Mouse (Mus musculus): ENCODE data around the gene Ptgir. TPM values are rescaled to one million over a fixed set of nuclear protein-coding genes. Genes with fewer than 3 reads are reported as not detected.

Ptgir gene
- polyA plus RNA-seq, 1 experiment: 1.7 TPM

GRCm38 (mm10) chr7:16915461-16916340 lies 9.4 kb downstream of the Ptgir start:
- H3K4me3 ChIP-seq (ENCODE audit: low read depth, low read length): no peak overlapping the region
- TF ChIP-seq CTCF (IDR thresholded peaks at IDR 0.05; ENCODE audit: extremely low read depth, insufficient read length, insufficient replicate concordance, low read depth, low read length): no peak
- TF ChIP-seq POLR2A (IDR thresholded peaks at IDR 0.05; ENCODE audit: low read depth, low read length): no peak

GRCm38 (mm10) chr7:16916342-16917265 lies 10.3 kb downstream of the Ptgir start:
- TF ChIP-seq CTCF (IDR thresholded peaks at IDR 0.05; ENCODE audit: extremely low read depth, insufficient read length, insufficient replicate concordance, low read depth, low read length): no peak
- no peak for TF ChIP-seq POLR2A (IDR thresholded peaks at IDR 0.05; ENCODE audit: low read depth, low read length)
- 74% methylated on average over 30 of the region's 30 CpGs for WGBS
- Histone ChIP-seq H3K4me3 (ENCODE audit: low read depth, low read length) (no peak overlapping the region), H3K36me3 (ENCODE audit: control insufficient read depth, insufficient read depth, low read length) (peaks cover 51% of the 10 kb centered on the region), H3K27ac (ENCODE audit: insufficient read depth, low read depth, low read length) (no peak overlapping the region), H3K4me1 (ENCODE audit: control insufficient read depth, insufficient read depth, insufficient read length, low read length) (peaks cover 13% of the 10 kb centered on the region), H3K27me3 (ENCODE audit: control insufficient read depth, insufficient read depth, low read length) (no peaks in the 10 kb centered on the region)

More at GRCm38 (mm10) chr7:16915461-16916340, 9.4 kb downstream of the Ptgir start:
- Histone ChIP-seq H3K27me3 (ENCODE audit: control insufficient read depth, insufficient read depth, low read length) (no peaks in the 10 kb centered on the region), H3K27ac (ENCODE audit: insufficient read depth, low read depth, low read length) (no peak overlapping the region), H3K36me3 (ENCODE audit: control insufficient read depth, insufficient read depth, low read length) (peaks cover 51% of the 10 kb centered on the region), H3K4me1 (ENCODE audit: control insufficient read depth, insufficient read depth, insufficient read length, low read length) (peaks cover 4% of the 10 kb centered on the region)
- 92% methylated on average over 32 of the region's 32 CpGs for WGBS

- no peak for TF ChIP-seq POLR2A (IDR thresholded peaks at IDR 0.05; ENCODE audit: low read depth, low read length)
- no peak for TF ChIP-seq CTCF (IDR thresholded peaks at IDR 0.05; ENCODE audit: extremely low read depth, insufficient read length, insufficient replicate concordance, low read depth, low read length)
- Histone ChIP-seq H3K4me3 (ENCODE audit: low read depth, low read length) (no peak overlapping the region), H3K27ac (ENCODE audit: insufficient read depth, low read depth, low read length) (no peak overlapping the region), H3K36me3 (ENCODE audit: control insufficient read depth, insufficient read depth, low read length) (peaks cover 51% of the 10 kb centered on the region), H3K4me1 (ENCODE audit: control insufficient read depth, insufficient read depth, insufficient read length, low read length) (peaks cover 14% of the 10 kb centered on the region), H3K27me3 (ENCODE audit: control insufficient read depth, insufficient read depth, low read length) (no peaks in the 10 kb centered on the region)
- WGBS: 85% methylated on average over 11 of the region's 11 CpGs
These were observed 11.2 kb downstream of the Ptgir start for GRCm38 (mm10) chr7:16917447-16917846.

- 87% methylated on average over 9 of the region's 9 CpGs for WGBS
- H3K4me1 ChIP-seq (ENCODE audit: control insufficient read depth, insufficient read depth, insufficient read length, low read length): peaks cover 16% of the 10 kb centered on the region
- H3K4me3 ChIP-seq (ENCODE audit: low read depth, low read length): no peak overlapping the region
- H3K36me3 ChIP-seq (ENCODE audit: control insufficient read depth, insufficient read depth, low read length): peaks cover 51% of the 10 kb centered on the region
- TF ChIP-seq CTCF (IDR thresholded peaks at IDR 0.05; ENCODE audit: extremely low read depth, insufficient read length, insufficient replicate concordance, low read depth, low read length): no peak
- TF ChIP-seq POLR2A (IDR thresholded peaks at IDR 0.05; ENCODE audit: low read depth, low read length): no peak
- no peak overlapping the region for H3K27ac ChIP-seq (ENCODE audit: insufficient read depth, low read depth, low read length)
- H3K27me3 ChIP-seq (ENCODE audit: control insufficient read depth, insufficient read depth, low read length): no peaks in the 10 kb centered on the region
These were observed 11.7 kb downstream of the Ptgir start for GRCm38 (mm10) chr7:16918014-16918413.

- peaks cover 16% of the 10 kb centered on the region for H3K4me1 ChIP-seq (ENCODE audit: control insufficient read depth, insufficient read depth, insufficient read length, low read length)
- WGBS: 86% methylated on average over 3 of the region's 3 CpGs
- no peak overlapping the region for H3K4me3 ChIP-seq (ENCODE audit: low read depth, low read length)
- H3K27ac ChIP-seq (ENCODE audit: insufficient read depth, low read depth, low read length): no peak overlapping the region
- H3K27me3 ChIP-seq (ENCODE audit: control insufficient read depth, insufficient read depth, low read length): no peaks in the 10 kb centered on the region
- H3K36me3 ChIP-seq (ENCODE audit: control insufficient read depth, insufficient read depth, low read length): peaks cover 51% of the 10 kb centered on the region
- TF ChIP-seq CTCF (IDR thresholded peaks at IDR 0.05; ENCODE audit: extremely low read depth, insufficient read length, insufficient replicate concordance, low read depth, low read length) (no peak), POLR2A (IDR thresholded peaks at IDR 0.05; ENCODE audit: low read depth, low read length) (no peak)
These were observed 12.4 kb downstream of the Ptgir start for GRCm38 (mm10) chr7:16918670-16919069.

GRCm38 (mm10) chr7:16919395-16920149 lies 13.3 kb downstream of the Ptgir start:
- TF ChIP-seq POLR2A (IDR thresholded peaks at IDR 0.05; ENCODE audit: low read depth, low read length) (no peak), CTCF (IDR thresholded peaks at IDR 0.05; ENCODE audit: extremely low read depth, insufficient read length, insufficient replicate concordance, low read depth, low read length) (no peak)
- Histone ChIP-seq H3K27me3 (ENCODE audit: control insufficient read depth, insufficient read depth, low read length) (no peaks in the 10 kb centered on the region), H3K4me1 (ENCODE audit: control insufficient read depth, insufficient read depth, insufficient read length, low read length) (peaks cover 16% of the 10 kb centered on the region), H3K36me3 (ENCODE audit: control insufficient read depth, insufficient read depth, low read length) (peaks cover 47% of the 10 kb centered on the region), H3K4me3 (ENCODE audit: low read depth, low read length) (no peak overlapping the region), H3K27ac (ENCODE audit: insufficient read depth, low read depth, low read length) (no peak overlapping the region)
- 54% methylated on average over 13 of the region's 13 CpGs for WGBS
